Mouse (Mus musculus) heart, postnatal 10 days (tissue): Measurements from ENCODE around the gene Pnkp. TPM values are rescaled to one million over a fixed set of nuclear protein-coding genes. Genes with fewer than 3 reads are reported as not detected.

Source experiments
- DNase-seq, 2 experiments: peaks; one replicate each; pipeline ENCODE4 v3.0.0; 2021
- intact Hi-C: fragments of 180-260 bp; cut with DNase I; formaldehyde crosslinking; loops from one replicate; pipeline ENCODE4 v1.15.1; 2025
- total RNA-seq, 2 experiments: library from RNA; stranded (reverse); gene quantifications; 2 replicates each; pipeline ENCODE4 v1.2.3; 2021

Pnkp gene
- total RNA-seq, 2 experiments from 2014 or later = 18.1 to 21.6 TPM

GRCm38 (mm10) chr7:44823409-44823808 is 33.5 kb upstream of the Pnkp start:
- DNase-seq = no peak
- intact Hi-C loops = loop anchor here (5.0 kb wide), 1 partner anchor 96 kb away; no protein-coding TSS in a partner anchor

- intact Hi-C loops = loop anchor here (5.0 kb wide), 2 partner anchors 98 to 178 kb away; no protein-coding TSS in a partner anchor
- peak; percentile 84 to 92 for DNase-seq
Measured at GRCm38 (mm10) chr7:44824872-44825271, 32.1 kb upstream of the Pnkp start.

GRCm38 (mm10) chr7:44826771-44827170 is 30.2 kb upstream of the Pnkp start:
- no peak for DNase-seq
- intact Hi-C loops = loop anchor here (5.0 kb wide), 1 partner anchor 179 kb away; no protein-coding TSS in a partner anchor

- intact Hi-C loops = loop anchor here (5.0 kb wide), 1 partner anchor 181 kb away; no protein-coding TSS in a partner anchor
- no peak for DNase-seq
Measured at GRCm38 (mm10) chr7:44828706-44829105, 28.2 kb upstream of the Pnkp start.

GRCm38 (mm10) chr7:44832763-44833162 is 24.2 kb upstream of the Pnkp start:
- DNase-seq = no peak
- intact Hi-C loops = no loop called here

- intact Hi-C loops = no loop called here
Measured at GRCm38 (mm10) chr7:44835373-44836015, 21.4 kb upstream of the Pnkp start.

GRCm38 (mm10) chr7:44836016-44836404 is 20.9 kb upstream of the Pnkp start:
- DNase-seq = no peak
- intact Hi-C loops = no loop called here

More at GRCm38 (mm10) chr7:44835373-44836015, 21.4 kb upstream of the Pnkp start:
- no peak for DNase-seq

- DNase-seq = no peak
- intact Hi-C loops = no loop called here
Measured at GRCm38 (mm10) chr7:44836423-44837053, 20.4 kb upstream of the Pnkp start.

GRCm38 (mm10) chr7:44838073-44838472 is 18.9 kb upstream of the Pnkp start:
- intact Hi-C loops = no loop called here
- DNase-seq = no peak

GRCm38 (mm10) chr7:44839171-44839490 is 17.8 kb upstream of the Pnkp start:
- DNase-seq = no peak
- intact Hi-C loops = no loop called here

- peak; percentile 58 to 59 for DNase-seq
- intact Hi-C loops = no loop called here
Measured at GRCm38 (mm10) chr7:44839491-44840191, 17.3 kb upstream of the Pnkp start.

GRCm38 (mm10) chr7:44840426-44840825 is 16.5 kb upstream of the Pnkp start:
- intact Hi-C loops = no loop called here
- DNase-seq = no peak

- no peak for DNase-seq
- intact Hi-C loops = no loop called here
Measured at GRCm38 (mm10) chr7:44841825-44842463, 15.0 kb upstream of the Pnkp start.

GRCm38 (mm10) chr7:44845006-44845405 is 11.9 kb upstream of the Pnkp start:
- no peak for DNase-seq
- intact Hi-C loops = no loop called here

GRCm38 (mm10) chr7:44846804-44847203 is 10.1 kb upstream of the Pnkp start:
- no peak for DNase-seq
- intact Hi-C loops = no loop called here

GRCm38 (mm10) chr7:44847772-44848171 is 9.2 kb upstream of the Pnkp start:
- intact Hi-C loops = loop anchor here (2.0 kb wide), 1 partner anchor 31 kb away; the partner anchor contains the start of genes Atf5, Il4i1 and Nup62
- no peak for DNase-seq

- DNase-seq = peak; percentile 100
- intact Hi-C loops = loop anchor here (2.0 kb wide), 1 partner anchor 32 kb away; the partner anchor contains the start of genes Atf5, Il4i1 and Nup62
Measured at GRCm38 (mm10) chr7:44848561-44849415, 8.2 kb upstream of the Pnkp start, which contains the start of the genes Akt1s1 and Tbc1d17. Akt1s1 (plus strand) TSS chr7:44848991. Tbc1d17 (minus strand) TSS chr7:44849079.

GRCm38 (mm10) chr7:44849416-44850111 is 7.4 kb upstream of the Pnkp start:
- DNase-seq = peak; percentile 94
- intact Hi-C loops = loop anchor here (2.0 kb wide), 1 partner anchor 33 kb away; the partner anchor contains the start of genes Atf5, Il4i1 and Nup62

GRCm38 (mm10) chr7:44850146-44850545 is 6.8 kb upstream of the Pnkp start:
- intact Hi-C loops = no loop called here
- DNase-seq = peak; percentile 79 to 84
